Mouse (Mus musculus) hindbrain, postnatal 0 days (tissue): ENCODE results near the gene Ptpn13. TPM values are rescaled to one million over a fixed set of nuclear protein-coding genes. Genes with fewer than 3 reads are reported as not detected.

Experiments
- ATAC-seq: fragments of 200-750 bp; cut with Nextera tagmentation; 2 replicates; pipeline ENCODE4 v1.8.0; 2017; ENCODE audit warnings: mild to moderate bottlenecking, moderate TSS enrichment, moderate library complexity
- DNase-seq: peaks from one replicate; pipeline ENCODE4 v3.0.0-alpha.2; 2015; ENCODE audit warnings: low spot score
- H3K27ac ChIP-seq: fragments of 300-500 bp; sonication (generic); 2 replicates; pipeline ENCODE4 v1.5.1; 2014; ENCODE audit warnings: mild to moderate bottlenecking
- H3K27me3 ChIP-seq: fragments of 300-500 bp; sonication (generic); 2 replicates; pipeline ENCODE4 v1.6.1; 2014; ENCODE audit warnings: low read length, mixed read lengths; ENCODE audit not compliant: insufficient read depth
- H3K36me3 ChIP-seq: fragments of 300-500 bp; sonication (generic); 2 replicates; pipeline ENCODE4 v1.6.1; 2014; ENCODE audit warnings: low read length, mixed read lengths; ENCODE audit not compliant: insufficient read depth
- H3K4me1 ChIP-seq: fragments of 300-500 bp; sonication (generic); 2 replicates; pipeline ENCODE4 v1.6.1; 2014; ENCODE audit warnings: antibody characterized with exemption, low read length, mixed read lengths; ENCODE audit not compliant: insufficient read depth
- H3K4me2 ChIP-seq: fragments of 300-500 bp; sonication (generic); 2 replicates; pipeline ENCODE4 v1.6.1; 2014; ENCODE audit warnings: low read depth, mild to moderate bottlenecking, low read length, moderate library complexity, mixed read lengths
- H3K4me3 ChIP-seq: fragments of 300-500 bp; sonication (generic); 2 replicates; pipeline ENCODE4 v1.5.1; 2014; ENCODE audit warnings: low read length
- H3K9ac ChIP-seq: fragments of 300-500 bp; sonication (generic); replicated peaks from 2 replicates; pipeline ENCODE4 v1.6.1; 2014; ENCODE audit warnings: mild to moderate bottlenecking, low read length, moderate library complexity, mixed read lengths
- H3K9me3 ChIP-seq: fragments of 300-500 bp; sonication (generic); 2 replicates; pipeline ENCODE4 v1.6.1; 2016; ENCODE audit warnings: low read length, mixed read lengths
- CTCF ChIP-seq: IDR thresholded peaks from 2 replicates; pipeline ENCODE4 v1.5.1; 2016; ENCODE audit warnings: antibody characterized with exemption, control low read depth, low read depth
- WGBS: fragments of 180-500 bp; shearing (Covaris S2); extraction: QIAGEN DNeasy Blood & Tissue Kit; methylation state at CpG from one replicate; pipeline ENCODE4 v1.1.7; 2014; 5-methylcytosine and 5-hydroxymethylcytosine counted together
- polyA plus RNA-seq: library from polyadenylated mRNA; unstranded; fragments of >200 nt; fragmentation: Nextera tagmentation; extraction: Ambion mirVana; gene quantifications from 2 replicates; pipeline ENCODE4 v1.2.1, GENCODE M21; 2015
- total RNA-seq: library from RNA; depleted of rRNA; stranded (reverse); fragments of >200 nt; gene quantifications from 2 replicates; pipeline ENCODE4 v1.2.3, GENCODE M21; 2014

Gene Ptpn13
- total and polyA plus RNA-seq, 2 experiments from 2014 or later = 2.8 to 12.9 TPM

- ATAC-seq (no peak), DNase-seq (no peak)
- 67% methylated on average over 7 of the region's 7 CpGs for WGBS
- no peaks in the 10 kb centered on the region for H3K27me3 ChIP-seq
- TF ChIP-seq CTCF = no peak
- H3K27ac ChIP-seq = no peak overlapping the region
- no peak overlapping the region for H3K4me3 ChIP-seq
- no peaks in the 10 kb centered on the region for H3K4me1 ChIP-seq
- no peaks in the 10 kb centered on the region for H3K36me3 ChIP-seq
- H3K4me2 ChIP-seq = no peak overlapping the region
- no peaks in the 10 kb centered on the region for H3K9me3 ChIP-seq
- H3K9ac ChIP-seq = no peak overlapping the region
Measured at GRCm38 (mm10) chr5:103384021-103384420, 41.0 kb upstream of the Ptpn13 start.

GRCm38 (mm10) chr5:103387540-103388026 lies 37.4 kb upstream of the Ptpn13 start:
- WGBS = 47% methylated on average over 8 of the region's 8 CpGs
- Histone ChIP-seq H3K36me3 (no peaks in the 10 kb centered on the region), H3K9ac (no peak overlapping the region), H3K4me2 (no peak overlapping the region), H3K9me3 (no peaks in the 10 kb centered on the region), H3K4me1 (no peaks in the 10 kb centered on the region), H3K4me3 (no peak overlapping the region), H3K27me3 (no peaks in the 10 kb centered on the region), H3K27ac (no peak overlapping the region; the same call in 1 of the 2 replicates)
- TF ChIP-seq CTCF = no peak
- ATAC-seq (peak; percentile 82), DNase-seq (peak; percentile 52)

- no peak for ATAC-seq
- H3K36me3 ChIP-seq = no peaks in the 10 kb centered on the region
- no peak overlapping the region for H3K27ac ChIP-seq
- no peak overlapping the region for H3K4me2 ChIP-seq
- DNase-seq = no peak
- no peaks in the 10 kb centered on the region for H3K4me1 ChIP-seq
- no peak for TF ChIP-seq CTCF
- WGBS = 82% methylated on average over 5 of the region's 5 CpGs
- H3K9me3 ChIP-seq = no peaks in the 10 kb centered on the region
- H3K4me3 ChIP-seq = no peak overlapping the region
- H3K27me3 ChIP-seq = no peaks in the 10 kb centered on the region
- no peak overlapping the region for H3K9ac ChIP-seq
Measured at GRCm38 (mm10) chr5:103389415-103389814, 35.6 kb upstream of the Ptpn13 start.

DNA sequence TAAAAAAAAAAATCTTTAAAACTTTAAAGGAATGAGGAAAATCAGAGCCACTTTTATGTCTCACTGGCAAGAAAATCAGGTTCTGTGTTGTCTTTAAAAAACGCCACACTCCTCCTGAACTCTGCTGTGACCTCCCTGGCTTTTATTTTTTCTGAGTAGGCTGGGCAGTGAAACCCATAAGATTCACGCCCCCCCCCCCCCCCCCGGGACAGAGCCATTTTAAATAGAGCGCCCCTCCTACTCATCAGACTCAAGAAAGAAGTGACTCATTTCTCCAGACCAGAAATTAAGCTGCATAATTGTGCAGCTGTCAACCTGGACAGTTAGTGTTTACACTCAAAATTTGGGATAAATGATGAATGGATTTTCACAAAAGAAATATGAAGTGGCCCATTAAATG lies 31.8 kb upstream of the Ptpn13 start:
- WGBS = 20% methylated on average over 4 of the region's 4 CpGs
- ATAC-seq = no peak

DNA sequence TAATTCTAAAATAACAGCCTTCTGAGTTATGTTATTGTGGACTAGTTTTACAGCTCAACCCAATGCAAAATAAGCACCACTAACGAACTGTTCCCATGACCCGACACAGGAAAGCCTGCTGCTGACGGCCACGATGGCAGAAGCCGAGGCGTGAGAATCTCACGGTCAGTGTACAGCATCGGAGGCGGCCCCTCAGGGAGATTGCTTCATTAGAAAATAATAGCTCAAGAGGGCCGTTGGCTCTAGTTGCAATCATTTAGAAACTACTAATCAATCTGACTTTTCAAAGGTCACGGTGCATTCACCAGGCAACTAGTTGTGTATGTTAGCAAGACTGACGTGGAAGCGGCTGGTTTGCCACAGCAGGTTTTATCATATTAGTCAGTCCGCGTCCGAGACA lies 31.2 kb upstream of the Ptpn13 start:
- Histone ChIP-seq H3K4me1 (no peaks in the 10 kb centered on the region), H3K36me3 (no peaks in the 10 kb centered on the region), H3K4me3 (no peak overlapping the region), H3K27me3 (no peaks in the 10 kb centered on the region), H3K27ac (no peak overlapping the region), H3K9me3 (no peaks in the 10 kb centered on the region), H3K9ac (no peak overlapping the region), H3K4me2 (no peak overlapping the region)
- DNase-seq (no peak), ATAC-seq (no peak)
- no peak for TF ChIP-seq CTCF
- 30% methylated on average over 16 of the region's 16 CpGs for WGBS

More for the DNA sequence above, 31.8 kb upstream of the Ptpn13 start:
- no peak for DNase-seq
- Histone ChIP-seq H3K27me3 (no peaks in the 10 kb centered on the region), H3K9ac (no peak overlapping the region), H3K4me1 (no peaks in the 10 kb centered on the region), H3K36me3 (no peaks in the 10 kb centered on the region), H3K27ac (no peak overlapping the region), H3K4me2 (no peak overlapping the region), H3K4me3 (no peak overlapping the region), H3K9me3 (no peaks in the 10 kb centered on the region)
- no peak for TF ChIP-seq CTCF

DNA sequence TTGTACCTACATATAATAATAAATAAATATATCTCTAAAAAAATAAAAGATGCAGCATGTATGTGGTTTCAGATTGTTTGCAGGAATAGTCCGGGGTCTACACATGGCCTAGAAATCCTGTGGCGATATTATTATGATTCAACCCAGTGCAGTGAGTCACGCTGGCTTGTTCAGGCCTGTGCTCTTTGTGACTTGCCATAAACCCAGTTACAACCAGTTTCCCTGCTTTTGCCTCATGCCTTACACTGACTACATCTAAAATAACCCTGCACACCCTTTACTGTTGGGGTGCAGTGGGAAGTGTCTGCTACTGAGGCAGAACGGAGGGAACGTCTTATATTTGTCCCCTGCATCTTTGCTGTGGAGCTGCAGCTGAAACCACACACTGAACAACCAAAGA lies 29.3 kb upstream of the Ptpn13 start:
- H3K4me3 ChIP-seq = no peak overlapping the region
- no peaks in the 10 kb centered on the region for H3K9me3 ChIP-seq
- ATAC-seq = no peak
- no peaks in the 10 kb centered on the region for H3K36me3 ChIP-seq
- no peak overlapping the region for H3K9ac ChIP-seq
- no peak overlapping the region for H3K4me2 ChIP-seq
- H3K27me3 ChIP-seq = no peaks in the 10 kb centered on the region
- TF ChIP-seq CTCF = no peak
- no peaks in the 10 kb centered on the region for H3K4me1 ChIP-seq
- DNase-seq = no peak
- 92% methylated on average over 5 of the region's 5 CpGs for WGBS
- H3K27ac ChIP-seq = no peak overlapping the region

- H3K4me2 ChIP-seq = no peak overlapping the region
- no peaks in the 10 kb centered on the region for H3K4me1 ChIP-seq
- ATAC-seq (no peak), DNase-seq (no peak)
- no peaks in the 10 kb centered on the region for H3K36me3 ChIP-seq
- H3K9ac ChIP-seq = no peak overlapping the region
- H3K27ac ChIP-seq = no peak overlapping the region
- no peaks in the 10 kb centered on the region for H3K9me3 ChIP-seq
- no peaks in the 10 kb centered on the region for H3K27me3 ChIP-seq
- H3K4me3 ChIP-seq = no peak overlapping the region
- TF ChIP-seq CTCF = no peak
- WGBS = 81% methylated on average over 4 of the region's 4 CpGs
Measured at GRCm38 (mm10) chr5:103397429-103397828, 27.6 kb upstream of the Ptpn13 start.
